Mouse (Mus musculus) liver, embryonic 16.5 days (tissue): ENCODE data around the gene Olfr519. TPM values are rescaled to one million over a fixed set of nuclear protein-coding genes. Genes with fewer than 3 reads are reported as not detected.

ENCODE experiments used
- ATAC-seq: fragments of 200-750 bp; cut with Nextera tagmentation; 2 replicates; pipeline ENCODE4 v1.8.0; 2017; ENCODE audit warnings: low read depth, mild to moderate bottlenecking, moderate number of reproducible peaks, moderate library complexity
- H3K27ac ChIP-seq: fragments of 300-500 bp; sonication (generic); 2 replicates; pipeline ENCODE4 v1.5.1; 2014; ENCODE audit warnings: mild to moderate bottlenecking, low read length
- H3K27me3 ChIP-seq: fragments of 300-500 bp; sonication (generic); 2 replicates; pipeline ENCODE4 v1.6.1; 2014; ENCODE audit warnings: low read depth, low read length, mixed read lengths; ENCODE audit not compliant: control insufficient read depth, insufficient read depth
- H3K36me3 ChIP-seq: fragments of 300-500 bp; sonication (generic); 2 replicates; pipeline ENCODE4 v1.6.1; 2014; ENCODE audit warnings: mild to moderate bottlenecking; ENCODE audit not compliant: control insufficient read depth, insufficient read depth
- H3K4me1 ChIP-seq: fragments of 300-500 bp; sonication (generic); 2 replicates; pipeline ENCODE4 v1.6.1; 2014; ENCODE audit warnings: low read depth, low read length, mixed read lengths; ENCODE audit not compliant: control insufficient read depth
- H3K4me2 ChIP-seq: fragments of 300-500 bp; sonication (generic); 2 replicates; pipeline ENCODE4 v1.6.1; 2014; ENCODE audit warnings: low read depth, low read length, mixed read lengths
- H3K4me3 ChIP-seq: fragments of 300-500 bp; sonication (generic); 2 replicates; pipeline ENCODE4 v1.5.1; 2014; ENCODE audit warnings: low read depth, mild to moderate bottlenecking, low read length
- H3K9ac ChIP-seq: fragments of 300-500 bp; sonication (generic); 2 replicates; pipeline ENCODE4 v1.6.1; 2014; ENCODE audit warnings: low read depth, low read length
- H3K9me3 ChIP-seq: fragments of 300-500 bp; sonication (generic); replicated peaks from 2 replicates; pipeline ENCODE4 v1.6.1; 2016; ENCODE audit warnings: low read length; ENCODE audit not compliant: control insufficient read depth
- WGBS: fragments of 180-500 bp; shearing (Covaris S2); extraction: QIAGEN DNeasy Blood & Tissue Kit; methylation state at CpG from one replicate; pipeline ENCODE4 v1.1.7; 2014; ENCODE audit not compliant: insufficient replicate concordance; 5-methylcytosine and 5-hydroxymethylcytosine counted together
- polyA plus RNA-seq: library from polyadenylated mRNA; unstranded; fragments of >200 nt; fragmentation: Nextera tagmentation; extraction: Ambion mirVana; gene quantifications from 2 replicates; pipeline ENCODE4 v1.2.1, GENCODE M21; 2015

Gene Olfr519
- polyA plus RNA-seq, 1 experiment from 2014 or later, result not detected

GRCm38 (mm10) chr7:108928280-108929188, 34.3 kb upstream of the Olfr519 start:
- no peaks in the 10 kb centered on the region for H3K4me1 ChIP-seq
- H3K9me3 ChIP-seq, result no peaks in the 10 kb centered on the region; the same call in 1 of the 2 replicates
- 63% methylated on average over 11 of the region's 11 CpGs for WGBS
- no peak overlapping the region for H3K4me2 ChIP-seq
- no peak overlapping the region for H3K4me3 ChIP-seq
- H3K27me3 ChIP-seq, result no peaks in the 10 kb centered on the region
- ATAC-seq, result no peak
- no peak overlapping the region for H3K9ac ChIP-seq
- no peaks in the 10 kb centered on the region for H3K36me3 ChIP-seq
- no peak overlapping the region for H3K27ac ChIP-seq

DNA sequence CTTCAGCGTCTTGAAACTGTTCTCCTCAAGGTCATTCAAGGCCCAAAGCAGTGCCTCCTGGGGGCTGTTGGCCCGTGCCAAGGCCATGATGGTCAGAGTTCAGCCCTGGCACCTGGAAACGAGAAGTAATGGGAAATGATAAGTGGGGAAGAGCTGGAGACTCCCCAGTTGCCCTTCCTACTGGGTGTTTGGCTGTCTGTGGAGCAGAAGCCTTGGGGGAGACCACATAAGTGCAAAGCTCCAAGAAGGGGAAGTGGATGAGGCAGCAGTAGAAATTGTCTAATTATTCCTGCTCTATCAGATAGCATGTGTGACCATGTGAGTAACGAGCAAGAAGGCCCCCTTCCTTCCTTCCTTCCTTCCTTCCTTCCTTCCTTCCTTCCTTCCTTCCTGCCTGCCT, 32.8 kb upstream of the Olfr519 start:
- Histone ChIP-seq H3K4me1 (no peaks in the 10 kb centered on the region), H3K9me3 (no peaks in the 10 kb centered on the region), H3K4me3 (no peak overlapping the region), H3K27me3 (no peaks in the 10 kb centered on the region), H3K9ac (no peak overlapping the region), H3K36me3 (no peaks in the 10 kb centered on the region), H3K4me2 (no peak overlapping the region), H3K27ac (no peak overlapping the region)
- 40% methylated on average over 4 of the region's 4 CpGs for WGBS
- no peak for ATAC-seq

DNA sequence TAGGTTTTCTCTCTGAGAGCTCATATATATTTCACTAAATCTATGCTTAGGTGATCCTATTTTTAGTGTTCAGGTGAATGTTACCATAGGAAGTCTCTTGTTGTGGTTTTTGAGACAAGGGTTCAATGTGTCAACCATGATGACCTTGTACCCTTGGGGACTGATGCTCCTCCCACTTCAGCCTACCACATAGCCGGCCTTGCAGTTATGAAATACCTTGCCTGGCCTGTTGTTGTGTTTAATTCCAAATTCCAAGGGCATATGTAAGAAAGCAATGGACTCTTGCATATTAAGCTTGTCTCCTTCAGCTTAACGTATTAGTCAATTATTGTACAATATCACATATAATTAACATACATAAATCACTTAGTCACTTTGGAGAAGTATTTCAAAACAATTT, 9.7 kb upstream of the Olfr519 start:
- no peaks in the 10 kb centered on the region for H3K36me3 ChIP-seq
- H3K4me3 ChIP-seq, result no peak overlapping the region
- 49% methylated on average over 2 of the region's 2 CpGs for WGBS
- H3K27me3 ChIP-seq, result no peaks in the 10 kb centered on the region
- H3K4me1 ChIP-seq, result no peaks in the 10 kb centered on the region
- ATAC-seq, result no peak
- no peak overlapping the region for H3K4me2 ChIP-seq
- no peak overlapping the region for H3K27ac ChIP-seq
- no peak overlapping the region for H3K9ac ChIP-seq
- H3K9me3 ChIP-seq, result no peaks in the 10 kb centered on the region

GRCm38 (mm10) chr7:108884906-108885305, 9.3 kb downstream of the Olfr519 start, which contains the start of gene Olfr518:
Gene Olfr518, minus strand, starts transcription at chr7:108885006.
- no peaks in the 10 kb centered on the region for H3K27me3 ChIP-seq
- no peaks in the 10 kb centered on the region for H3K9me3 ChIP-seq
- no peak within 1 kb of the TSS for H3K4me2 ChIP-seq
- H3K4me3 ChIP-seq, result no peak within 1 kb of the TSS
- H3K27ac ChIP-seq, result no peak within 1 kb of the TSS
- WGBS, result 55% methylated on average over 4 of the region's 4 CpGs
- no peaks in the 10 kb centered on the region for H3K4me1 ChIP-seq
- no peak for ATAC-seq
- H3K36me3 ChIP-seq, result no peaks in the 10 kb centered on the region
- no peak within 1 kb of the TSS for H3K9ac ChIP-seq

GRCm38 (mm10) chr7:108872279-108872678, 21.9 kb downstream of the Olfr519 start, which contains the start of gene Olfr517:
Gene Olfr517, minus strand, starts transcription at chr7:108872379.
- Histone ChIP-seq H3K4me1 (no peaks in the 10 kb centered on the region), H3K27ac (no peak within 1 kb of the TSS), H3K9me3 (no peaks in the 10 kb centered on the region), H3K27me3 (no peaks in the 10 kb centered on the region), H3K4me3 (no peak within 1 kb of the TSS), H3K36me3 (no peaks in the 10 kb centered on the region), H3K9ac (no peak within 1 kb of the TSS), H3K4me2 (no peak within 1 kb of the TSS)
- ATAC-seq, result no peak
- WGBS, result 33% methylated on average over 2 of the region's 2 CpGs

DNA sequence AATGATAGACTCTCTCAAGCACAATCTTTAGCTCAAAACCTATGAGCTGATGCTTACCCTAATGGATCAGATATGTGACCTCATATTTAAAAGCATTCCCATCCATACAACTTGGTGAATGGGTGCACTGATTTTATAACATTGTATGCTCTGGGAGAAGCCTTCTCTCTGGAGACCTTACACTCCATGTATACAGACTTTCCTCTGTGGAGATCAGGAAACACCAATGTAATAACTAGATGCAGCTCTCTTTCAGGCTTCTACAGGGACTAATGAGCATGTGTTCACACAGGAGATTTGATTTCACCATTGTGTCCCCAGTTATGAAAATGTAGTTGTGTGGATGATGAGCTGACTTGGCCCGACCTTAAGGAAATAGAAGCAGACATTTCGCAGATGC, 43.8 kb downstream of the Olfr519 start, which contains the start of gene Olfr516:
TSS of gene Olfr516 (minus strand) at position 101 of the 400 bp plus-strand sequence.
- Histone ChIP-seq H3K4me2 (no peak within 1 kb of the TSS), H3K9ac (no peak within 1 kb of the TSS), H3K27me3 (no peaks in the 10 kb centered on the region), H3K4me3 (no peak within 1 kb of the TSS), H3K9me3 (no peaks in the 10 kb centered on the region), H3K36me3 (no peaks in the 10 kb centered on the region), H3K27ac (no peak within 1 kb of the TSS), H3K4me1 (no peaks in the 10 kb centered on the region)
- no peak for ATAC-seq
- WGBS, result 67% methylated on average over 2 of the region's 2 CpGs

Other genes starting within 250 kb of the Olfr519 start
- not detected in 2 replicates for gene Olfr509, start 242.5 kb downstream of the Olfr519 start, polyA plus RNA-seq
- gene Olfr510, start 228.0 kb downstream of the Olfr519 start, polyA plus RNA-seq, result not detected in 2 replicates
- gene Olfr512, start 181.1 kb downstream of the Olfr519 start, polyA plus RNA-seq, result not detected in 2 replicates
- not detected in 2 replicates for gene Olfr513, start 143.4 kb downstream of the Olfr519 start, polyA plus RNA-seq
- gene Olfr514, start 68.4 kb downstream of the Olfr519 start, polyA plus RNA-seq, result not detected in 2 replicates
- not detected in 2 replicates for gene Olfr516, start 43.9 kb downstream of the Olfr519 start, polyA plus RNA-seq
- not detected in 2 replicates for gene Olfr517, start 22.0 kb downstream of the Olfr519 start, polyA plus RNA-seq
- not detected in 2 replicates for gene Olfr518, start 9.4 kb downstream of the Olfr519 start, polyA plus RNA-seq
- 0.04 TPM in 1 of 2 replicates, not detected in the other for gene Nlrp10, start 35.8 kb upstream of the Olfr519 start, polyA plus RNA-seq
- gene Eif3f, start 40.0 kb upstream of the Olfr519 start, polyA plus RNA-seq, result 28.0 and 29.1 TPM in 2 replicates
- 0.05 and 0.11 TPM in 2 replicates for gene Tub, start 55.9 kb upstream of the Olfr519 start, polyA plus RNA-seq
- gene Ric3, start 188.9 kb upstream of the Olfr519 start, polyA plus RNA-seq, result 0.25 and 0.47 TPM in 2 replicates